Mouse (Mus musculus): Measurements from ENCODE around the gene Praf2.

The Praf2 gene

GRCm38 (mm10) chrX:7739336-7740081 is 11.3 kb downstream of the Praf2 start:
- DNase-seq (ENCODE audit: low spot score in 2 of 2) = no peak

- DNase-seq (ENCODE audit: low spot score in 2 of 2) = no peak
Observed at GRCm38 (mm10) chrX:7740082-7740819, 12.0 kb downstream of the Praf2 start.

GRCm38 (mm10) chrX:7741103-7741502 is 12.9 kb downstream of the Praf2 start:
- DNase-seq (ENCODE audit: low spot score in 2 of 2) = no peak

DNA sequence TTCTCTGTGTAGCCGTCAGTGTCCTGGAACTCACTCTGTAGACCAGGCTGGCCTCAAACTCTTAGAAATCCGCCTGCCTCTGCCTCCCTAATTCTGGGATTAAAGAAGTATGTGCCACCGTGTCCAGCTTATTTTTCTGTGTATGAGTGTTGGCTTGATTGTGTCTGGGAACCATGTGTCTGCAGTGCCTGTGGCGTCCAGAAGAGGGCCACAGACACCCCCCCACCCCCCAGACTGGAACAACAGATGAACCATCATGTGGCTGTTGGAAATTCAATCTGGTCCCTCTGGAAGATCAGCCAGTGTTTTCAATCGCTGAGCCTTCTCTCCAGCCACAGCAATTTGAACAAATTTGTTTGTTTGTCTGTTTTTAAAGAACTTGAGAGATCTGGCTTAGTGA is 15.2 kb downstream of the Praf2 start:
- no peak for DNase-seq (ENCODE audit: low spot score in 2 of 2)

GRCm38 (mm10) chrX:7744940-7745339 is 16.7 kb downstream of the Praf2 start:
- DNase-seq (ENCODE audit: low spot score in 2 of 2) = no peak

DNA sequence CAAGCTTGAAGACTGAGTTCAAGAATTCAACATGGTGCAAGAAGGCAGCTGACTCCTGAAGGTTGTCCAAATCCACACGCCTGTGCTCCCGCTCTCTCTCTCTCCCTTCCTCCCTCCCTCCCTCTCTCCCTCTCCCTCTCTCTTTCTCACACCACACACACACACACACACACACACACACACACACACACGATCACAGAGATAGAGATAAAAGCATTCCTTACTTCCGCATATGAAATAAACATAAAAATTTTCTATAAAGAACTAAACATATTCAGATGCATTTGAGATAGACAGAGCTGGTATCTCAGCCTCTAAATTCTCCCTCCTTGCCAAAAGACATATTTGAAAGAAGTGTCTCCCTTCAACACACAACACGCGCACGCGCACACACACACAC is 17.2 kb downstream of the Praf2 start:
- DNase-seq (ENCODE audit: low spot score in 2 of 2) = no peak

- no peak for DNase-seq (ENCODE audit: low spot score in 2 of 2)
Observed at GRCm38 (mm10) chrX:7750432-7751116, 22.3 kb downstream of the Praf2 start, which contains the start of gene Ccdc120. TSS of gene Ccdc120 (minus strand) at chrX:7750905.

DNA sequence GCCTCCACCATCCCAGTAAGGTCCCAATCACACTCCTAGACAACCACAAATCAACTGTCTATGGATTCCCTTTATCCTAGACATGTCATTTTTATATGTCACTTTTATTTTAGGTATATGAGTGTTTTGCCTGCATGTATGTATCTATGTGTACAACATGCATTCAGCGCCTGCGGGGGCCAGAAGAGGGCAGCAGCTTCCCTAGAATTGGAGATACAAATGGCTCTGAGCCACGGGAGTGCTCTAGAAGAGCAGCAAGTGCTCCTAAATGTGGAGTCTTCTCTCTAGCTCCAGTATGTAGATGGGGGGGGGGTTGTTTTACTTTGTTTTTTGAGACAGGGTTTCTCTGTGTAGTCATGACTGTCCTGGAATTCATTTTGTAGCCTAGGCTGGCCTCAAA is 25.4 kb downstream of the Praf2 start:
- peak in 1 of 2 experiments; percentile 30 for DNase-seq (ENCODE audit: low spot score in 2 of 2)

- DNase-seq (ENCODE audit: low spot score in 2 of 2) = peak; percentile 89
Observed at GRCm38 (mm10) chrX:7762137-7762920, 34.1 kb downstream of the Praf2 start, which contains the start of gene Tfe3. TSS of gene Tfe3 (plus strand) at chrX:7762560.

DNA sequence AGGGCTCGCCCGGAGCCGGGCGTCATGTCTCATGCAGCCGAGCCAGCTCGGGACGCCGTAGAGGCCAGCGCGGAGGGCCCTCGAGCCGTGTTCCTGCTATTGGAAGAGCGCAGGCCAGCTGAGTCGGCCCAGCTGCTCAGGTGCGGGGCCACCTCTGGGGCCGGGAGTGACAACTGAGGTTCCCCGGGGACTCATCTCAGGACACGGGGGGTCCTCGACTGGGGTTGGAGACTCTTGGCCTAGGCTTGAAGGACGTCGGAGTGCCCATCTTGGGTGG is 34.6 kb downstream of the Praf2 start:
- DNase-seq (ENCODE audit: low spot score in 2 of 2) = no peak

- DNase-seq (ENCODE audit: low spot score in 2 of 2) = peak in 1 of 2 experiments; percentile 2
Observed at GRCm38 (mm10) chrX:7763631-7764393, 35.6 kb downstream of the Praf2 start.

GRCm38 (mm10) chrX:7764657-7765280 is 36.5 kb downstream of the Praf2 start:
- no peak for DNase-seq (ENCODE audit: low spot score in 2 of 2)

DNA sequence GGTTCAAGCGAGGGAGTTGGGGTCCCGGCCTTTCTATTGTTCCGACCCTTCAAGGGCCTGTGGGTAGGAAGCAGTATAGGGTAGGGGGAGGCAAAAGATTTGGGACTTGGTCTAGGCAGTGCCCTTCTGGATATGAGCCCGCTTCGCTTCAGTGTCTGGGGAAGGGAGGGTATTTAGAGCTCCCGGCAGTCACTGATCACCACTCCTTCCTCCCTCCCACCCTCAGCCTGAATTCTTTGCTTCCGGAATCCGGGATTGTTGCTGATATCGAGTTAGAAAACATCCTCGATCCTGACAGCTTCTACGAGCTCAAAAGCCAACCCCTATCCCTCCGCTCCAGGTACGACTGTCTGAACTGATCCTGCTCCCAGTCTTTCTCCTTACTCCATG is 37.0 kb downstream of the Praf2 start:
- no peak for DNase-seq (ENCODE audit: low spot score in 2 of 2)

- no peak for DNase-seq (ENCODE audit: low spot score in 2 of 2)
Observed at GRCm38 (mm10) chrX:7765764-7766163, 37.5 kb downstream of the Praf2 start.

DNA sequence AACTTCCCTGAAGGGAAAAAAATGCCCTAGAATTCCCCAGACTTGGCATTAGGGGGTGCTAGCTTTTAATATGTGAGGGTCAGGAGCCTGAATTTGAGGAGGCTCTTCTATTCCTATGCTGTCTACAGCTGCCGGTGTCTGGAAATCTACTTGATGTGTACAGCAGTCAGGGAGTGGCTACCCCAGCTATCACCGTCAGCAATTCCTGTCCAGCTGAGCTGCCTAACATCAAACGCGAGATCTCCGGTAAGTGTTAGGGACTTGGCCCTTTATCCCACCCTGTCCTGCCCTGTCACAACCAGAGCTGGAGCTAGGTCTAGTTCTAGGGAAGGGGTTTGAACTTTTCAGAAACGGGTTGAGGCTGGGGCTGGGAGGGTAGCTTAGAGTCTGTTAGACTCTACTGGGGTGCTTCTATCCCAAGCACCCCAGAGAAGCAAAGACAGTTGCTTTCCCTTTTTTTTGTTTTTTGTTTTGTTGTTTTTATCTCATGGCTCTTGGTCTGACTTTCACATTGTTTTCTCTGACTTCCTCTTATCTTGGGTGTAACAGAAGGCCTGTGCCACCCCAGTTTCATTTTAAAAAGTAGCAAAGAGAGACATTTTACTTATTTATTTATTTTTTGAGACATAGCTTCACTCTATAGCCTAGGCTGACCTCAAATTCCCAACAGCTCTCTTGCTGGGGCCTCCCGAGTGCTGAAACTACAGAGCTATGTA is 41.2 kb downstream of the Praf2 start:
- DNase-seq (ENCODE audit: low spot score in 2 of 2) = no peak

DNA sequence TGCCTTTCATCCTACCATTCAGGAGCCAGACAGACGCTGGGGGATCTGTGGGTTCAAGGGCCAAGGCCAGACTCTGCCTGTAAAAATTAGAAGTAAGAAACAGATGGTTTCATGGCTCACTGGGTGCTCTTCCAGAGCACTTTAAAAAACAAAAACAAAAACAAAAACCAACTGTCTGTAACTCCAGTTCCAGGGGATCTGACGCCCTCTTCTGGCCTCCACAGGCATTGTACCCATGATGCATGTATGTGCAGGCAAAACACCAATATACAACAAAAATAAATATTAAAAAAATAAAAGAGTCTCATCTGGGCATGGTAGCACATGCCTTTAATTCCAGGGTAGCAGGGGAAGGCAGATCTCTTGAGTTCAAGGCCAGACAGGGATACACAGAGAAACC is 44.5 kb downstream of the Praf2 start:
- peak in 1 of 2 experiments; percentile 19 for DNase-seq (ENCODE audit: low spot score in 2 of 2)

- DNase-seq (ENCODE audit: low spot score in 2 of 2) = no peak
Observed at GRCm38 (mm10) chrX:7775501-7776205, 47.4 kb downstream of the Praf2 start.

DNA sequence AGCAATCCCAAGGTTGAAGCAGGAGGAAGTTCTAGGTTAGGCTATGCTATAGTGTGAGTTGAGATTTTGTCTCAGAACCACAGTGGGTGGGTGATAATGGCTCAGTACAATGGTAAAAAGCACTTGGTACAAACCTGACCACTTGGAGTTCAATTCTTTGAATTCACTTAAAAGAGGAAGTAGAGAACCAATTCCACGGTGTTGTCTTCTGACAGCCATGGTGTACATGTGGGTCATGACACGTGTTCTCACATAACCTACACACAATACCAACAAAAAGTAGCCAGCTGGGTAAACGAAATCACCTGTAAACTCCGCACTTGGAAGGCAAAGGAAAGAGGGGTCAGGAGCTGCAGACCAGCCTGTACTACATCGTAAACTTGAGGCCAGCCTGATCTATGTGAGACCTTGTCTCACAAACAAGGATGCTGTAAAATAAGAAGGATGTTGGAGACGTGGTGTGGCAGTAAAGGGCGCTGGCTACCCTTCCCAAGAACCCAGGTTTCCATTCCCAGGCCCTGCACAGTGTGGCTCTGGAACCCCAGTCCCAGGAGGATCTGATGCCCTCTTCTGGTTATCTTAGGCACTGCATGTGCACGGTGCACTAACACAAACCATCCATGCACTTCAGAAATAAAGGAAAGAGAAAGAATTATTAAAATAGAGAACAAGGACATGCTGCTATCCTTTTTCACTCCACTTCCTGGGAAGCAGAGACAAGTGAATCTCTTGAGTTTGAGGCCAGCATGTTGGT is 48.3 kb downstream of the Praf2 start:
- peak in 1 of 2 experiments; percentile 26 for DNase-seq (ENCODE audit: low spot score in 2 of 2)

All from natural killer cell, adult 2 months (primary cell).